10 mouse cellular contexts compared by ENCODE assay signal in genomic region chr4:43759571-43760418, GRCm38 (mm10). TPM values are rescaled to one million over a fixed set of nuclear protein-coding genes. Genes with fewer than 3 reads are reported as not detected.
DNase-seq lines count a peak whose midpoint lies in the region; ATAC-seq and TF ChIP-seq lines count a peak whose summit lies in the region.
"Had no signal": no experiment of that assay in that cellular context is flagged by ENCODE, and none has a peak within 500 bp of the region (broad histone marks: within the 10 kb centered on the region; RNA-seq: fewer than 3 reads in every experiment).

No protein-coding gene starts in this region.

- no peak overlapping the region for H3K4me2 ChIP-seq in kidney, postnatal 0 days (ENCODE audit: low read length)
- no peak overlapping the region for H3K4me2 ChIP-seq in intestine, embryonic 15.5 days (replicated peaks)

- WGBS in kidney, postnatal 0 days: 69% methylated on average over 21 of the region's 21 CpGs
- WGBS in intestine, embryonic 15.5 days: 78% methylated on average over 21 of the region's 21 CpGs

- H3K4me3 ChIP-seq in kidney, postnatal 0 days (replicated peaks; ENCODE audit: low read depth, low read length): no peak overlapping the region
- no peak overlapping the region for H3K4me3 ChIP-seq in intestine, embryonic 15.5 days (replicated peaks)

- no peak for ATAC-seq in kidney, postnatal 0 days (replicated peaks; ENCODE audit: low FRiP score, low read depth)
- ATAC-seq in intestine, embryonic 15.5 days: no peak

- intact Hi-C loops in left cerebral cortex, postnatal 10 days (cut with DNase I): no loop called here

- peak; percentile 22 for DNase-seq in adrenal gland, postnatal 10 days
- DNase-seq in adrenal gland, postnatal 14 days: no peak
- no peak for DNase-seq in kidney, postnatal 0 days (ENCODE audit: low spot score)
- no peak for DNase-seq in kidney, adult 18-20 months
- peak; percentile 39 to 55 for DNase-seq in left cerebral cortex, postnatal 10 days (ENCODE audit: extremely low spot score in 1 of 2, low spot score in 2 of 2)
- peak; percentile 27 for DNase-seq in skeletal muscle tissue, adult 2 months (ENCODE audit: low read depth, low spot score)
- DNase-seq in thymus, postnatal 10 days (ENCODE audit: low spot score in 2 of 2): no peak

- 0 out of 2 replicates have a peak overlapping the region, but pooled peaks have one; percentile 11 for H3K27ac ChIP-seq in kidney, postnatal 0 days
- no peak overlapping the region for H3K27ac ChIP-seq in intestine, embryonic 15.5 days

- no peaks in the 10 kb centered on the region for H3K27me3 ChIP-seq in kidney, postnatal 0 days (ENCODE audit: insufficient read depth, low read length)
- H3K27me3 ChIP-seq in intestine, embryonic 15.5 days (replicated peaks): no peaks in the 10 kb centered on the region

- no peak overlapping the region for H3K9ac ChIP-seq in kidney, postnatal 0 days (ENCODE audit: low read depth, low read length)
- H3K9ac ChIP-seq in intestine, embryonic 15.5 days: no peak overlapping the region

- no peaks in the 10 kb centered on the region for H3K36me3 ChIP-seq in kidney, postnatal 0 days (ENCODE audit: insufficient read depth, low read length)
- H3K36me3 ChIP-seq in intestine, embryonic 15.5 days: no peaks in the 10 kb centered on the region

- H3K4me1 ChIP-seq in kidney, postnatal 0 days (replicated peaks; ENCODE audit: insufficient read depth, low read length): peaks cover 4% of the 10 kb centered on the region; the same call in 1 of the 2 replicates
- no peaks in the 10 kb centered on the region for H3K4me1 ChIP-seq in intestine, embryonic 15.5 days (replicated peaks)

- no peak for TF ChIP-seq CTCF in kidney, postnatal 0 days (IDR thresholded peaks at IDR 0.05; ENCODE audit: low read depth)

- no peaks in the 10 kb centered on the region for H3K9me3 ChIP-seq in kidney, postnatal 0 days (replicated peaks; ENCODE audit: low read length)
- no peaks in the 10 kb centered on the region for H3K9me3 ChIP-seq in intestine, embryonic 15.5 days

RNA-seq across cellular contexts. Expression of gene Olfr159, which starts 11.0 kb away (rescaled TPM):
- not detected for total RNA-seq in adrenal gland, postnatal 10 days (2021)
- not detected in 2 replicates for total RNA-seq in adrenal gland, postnatal 14 days (2021)
- polyA plus RNA-seq in kidney, postnatal 0 days (2015; fragmentation: Nextera tagmentation; extraction: Ambion mirVana): not detected in 2 replicates
- not detected for total RNA-seq in left cerebral cortex, postnatal 10 days (2021)
- not detected in 2 replicates for polyA plus RNA-seq in intestine, embryonic 15.5 days (2015; fragmentation: Nextera tagmentation; extraction: Ambion mirVana)
- total RNA-seq: adrenal gland, adult 18-20 months; gastrocnemius, adult 8-10 months had no signal

RNA-seq across cellular contexts. Expression of gene Spaar, which starts 30.0 kb away (rescaled TPM):
- 1 to 10 TPM; 4.1 to 4.3 TPM for total RNA-seq in adrenal gland, postnatal 10 days (2021)
- 4.2 and 6.2 TPM in 2 replicates for total RNA-seq in adrenal gland, postnatal 14 days (2021)
- polyA plus RNA-seq in kidney, postnatal 0 days (2015; fragmentation: Nextera tagmentation; extraction: Ambion mirVana): 0.40 and 0.43 TPM in 2 replicates
- total RNA-seq in left cerebral cortex, postnatal 10 days (2021): under 1 TPM; 0.43 TPM
- polyA plus RNA-seq in intestine, embryonic 15.5 days (2015; fragmentation: Nextera tagmentation; extraction: Ambion mirVana): 0.16 and 0.21 TPM in 2 replicates

RNA-seq across cellular contexts. Expression of gene Hrct1, which starts 32.8 kb away (rescaled TPM):
- total RNA-seq in adrenal gland, postnatal 10 days (2021): 1 to 10 TPM; 5.5 to 6.0 TPM
- total RNA-seq in adrenal gland, postnatal 14 days (2021): 4.4 and 6.2 TPM in 2 replicates
- 2.7 and 3.2 TPM in 2 replicates for polyA plus RNA-seq in kidney, postnatal 0 days (2015; fragmentation: Nextera tagmentation; extraction: Ambion mirVana)
- total RNA-seq in left cerebral cortex, postnatal 10 days (2021): 1 to 10 TPM in 1 of 2 experiments, under 1 TPM in 1; 0.87 to 1.1 TPM
- 0.98 and 1.4 TPM in 2 replicates for polyA plus RNA-seq in intestine, embryonic 15.5 days (2015; fragmentation: Nextera tagmentation; extraction: Ambion mirVana)

RNA-seq across cellular contexts. Expression of gene Olfr71, which starts 49.7 kb away (rescaled TPM):
- total RNA-seq in adrenal gland, postnatal 10 days (2021): not detected
- total RNA-seq in adrenal gland, postnatal 14 days (2021): not detected in 2 replicates
- not detected in 2 replicates for polyA plus RNA-seq in kidney, postnatal 0 days (2015; fragmentation: Nextera tagmentation; extraction: Ambion mirVana)
- not detected for total RNA-seq in left cerebral cortex, postnatal 10 days (2021)
- polyA plus RNA-seq in intestine, embryonic 15.5 days (2015; fragmentation: Nextera tagmentation; extraction: Ambion mirVana): not detected in 2 replicates
- total RNA-seq: adrenal gland, adult 18-20 months; gastrocnemius, adult 8-10 months had no signal

RNA-seq across cellular contexts. Expression of gene Olfr70, which starts 59.2 kb away (rescaled TPM):
- total RNA-seq in adrenal gland, postnatal 10 days (2021): not detected
- total RNA-seq in adrenal gland, postnatal 14 days (2021): not detected in 2 replicates
- not detected in 2 replicates for polyA plus RNA-seq in kidney, postnatal 0 days (2015; fragmentation: Nextera tagmentation; extraction: Ambion mirVana)
- not detected for total RNA-seq in left cerebral cortex, postnatal 10 days (2021)
- polyA plus RNA-seq in intestine, embryonic 15.5 days (2015; fragmentation: Nextera tagmentation; extraction: Ambion mirVana): not detected in 2 replicates
- total RNA-seq: adrenal gland, adult 18-20 months; gastrocnemius, adult 8-10 months had no signal

Comparison
In these comparisons a context has a peak if more than half of its experiments do, and no peak if none do; other contexts are left out.
1. DNase-seq: peak in adrenal gland, postnatal 10 days (single experiment), left cerebral cortex, postnatal 10 days (2 of 2) and skeletal muscle tissue, adult 2 months (single experiment); none in adrenal gland, postnatal 14 days (single experiment), kidney, postnatal 0 days (single experiment), kidney, adult 18-20 months (single experiment) and thymus, postnatal 10 days (0 of 2).